Mouse (Mus musculus) limb, embryonic 15.5 days (tissue): ENCODE measurements around the gene Gm10260. TPM values are rescaled to one million over a fixed set of nuclear protein-coding genes. Genes with fewer than 3 reads are reported as not detected.

ENCODE experiments used
- ATAC-seq: fragments of 200-750 bp; cut with Nextera tagmentation; 2 replicates; pipeline ENCODE4 v1.8.0; 2017; ENCODE audit warnings: low read depth, moderate TSS enrichment; ENCODE audit not compliant: insufficient number of reproducible peaks, low FRiP score, low TSS enrichment
- H3K27ac ChIP-seq: fragments of 300-500 bp; sonication (generic); 2 replicates; pipeline ENCODE4 v1.5.1; 2015; ENCODE audit warnings: moderate library complexity, mild to moderate bottlenecking, inconsistent platforms
- H3K27me3 ChIP-seq: fragments of 300-500 bp; sonication (generic); 2 replicates; pipeline ENCODE4 v1.6.1; 2015; ENCODE audit warnings: inconsistent platforms
- H3K36me3 ChIP-seq: fragments of 300-500 bp; sonication (generic); 2 replicates; pipeline ENCODE4 v1.6.1; 2015; ENCODE audit warnings: inconsistent platforms
- H3K4me1 ChIP-seq: fragments of 300-500 bp; sonication (generic); 2 replicates; pipeline ENCODE4 v1.6.1; 2015; ENCODE audit warnings: inconsistent platforms
- H3K4me2 ChIP-seq: fragments of 300-500 bp; sonication (generic); 2 replicates; pipeline ENCODE4 v1.6.1; 2015; ENCODE audit warnings: mild to moderate bottlenecking, inconsistent platforms
- H3K4me3 ChIP-seq: fragments of 300-500 bp; sonication (generic); 2 replicates; pipeline ENCODE4 v1.5.1; 2015; ENCODE audit warnings: mild to moderate bottlenecking, inconsistent platforms
- H3K9ac ChIP-seq: fragments of 300-500 bp; sonication (generic); 2 replicates; pipeline ENCODE4 v1.6.1; 2015; ENCODE audit warnings: inconsistent platforms
- H3K9me3 ChIP-seq: fragments of 300-500 bp; sonication (generic); 2 replicates; pipeline ENCODE4 v1.6.1; 2016; ENCODE audit warnings: inconsistent platforms
- WGBS: fragments of 180-500 bp; shearing (Covaris S2); methylation state at CpG from one replicate; pipeline ENCODE4 v1.1.7; 2015; 5-methylcytosine and 5-hydroxymethylcytosine counted together
- polyA plus RNA-seq: library from polyadenylated mRNA; unstranded; fragments of >200 nt; fragmentation: Nextera tagmentation; extraction: Ambion mirVana; gene quantifications from 2 replicates; pipeline ENCODE4 v1.2.1, GENCODE M21; 2015

Gene Gm10260
- polyA plus RNA-seq, 1 experiment from 2014 or later, result 4.1 TPM

DNA sequence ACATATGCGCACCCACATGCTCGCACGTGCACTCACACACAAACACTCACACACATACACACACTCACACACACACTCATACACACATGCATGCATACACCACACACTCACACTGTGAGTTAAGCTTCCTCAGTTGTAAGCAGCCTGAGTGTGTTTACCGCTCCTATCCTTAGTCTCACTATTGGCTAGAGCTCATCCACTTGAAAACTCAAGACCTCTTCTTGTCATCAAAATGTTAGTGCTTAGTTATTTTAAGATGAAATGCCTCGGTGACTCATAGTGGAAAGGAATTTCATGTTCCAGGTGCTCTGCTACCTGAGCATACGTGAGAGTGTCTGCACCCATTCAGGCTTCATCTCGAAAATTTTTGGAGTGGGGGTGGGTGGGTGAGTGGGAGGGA lies 21.2 kb upstream of the Gm10260 start:
- ATAC-seq, result no peak
- no peaks in the 10 kb centered on the region for H3K27me3 ChIP-seq
- WGBS, result 76% methylated on average over 7 of the region's 7 CpGs
- H3K36me3 ChIP-seq, result no peaks in the 10 kb centered on the region
- peaks cover 54% of the 10 kb centered on the region for H3K4me1 ChIP-seq
- no peak overlapping the region for H3K27ac ChIP-seq
- H3K9me3 ChIP-seq, result no peaks in the 10 kb centered on the region
- no peak overlapping the region for H3K9ac ChIP-seq
- H3K4me2 ChIP-seq, result no peak overlapping the region
- no peak overlapping the region for H3K4me3 ChIP-seq

DNA sequence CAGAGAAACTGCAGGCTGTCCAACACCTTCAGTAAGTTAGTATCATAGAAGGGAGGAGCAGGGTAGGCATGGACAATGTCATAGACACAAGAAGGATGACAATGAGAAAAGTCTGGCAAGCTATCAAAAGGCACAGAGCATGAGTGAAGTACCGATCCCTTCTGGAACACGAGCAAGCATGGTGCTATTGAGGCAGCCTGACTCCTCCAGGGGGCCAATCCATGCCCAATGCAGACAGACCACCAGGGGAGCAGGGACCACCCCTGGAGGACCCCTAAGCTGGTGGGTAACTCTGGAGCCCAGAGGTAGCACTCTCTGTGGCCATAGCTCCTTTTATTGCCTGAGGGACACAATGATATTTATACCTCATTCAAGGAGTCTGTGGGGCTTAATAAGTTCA lies 20.1 kb upstream of the Gm10260 start:
- H3K27me3 ChIP-seq, result no peaks in the 10 kb centered on the region
- no peak overlapping the region for H3K4me3 ChIP-seq
- peak; percentile 61 for ATAC-seq
- no peak overlapping the region for H3K9ac ChIP-seq
- H3K9me3 ChIP-seq, result no peaks in the 10 kb centered on the region
- no peak overlapping the region for H3K4me2 ChIP-seq
- 22% methylated on average over 2 of the region's 2 CpGs for WGBS
- H3K36me3 ChIP-seq, result no peaks in the 10 kb centered on the region
- H3K4me1 ChIP-seq, result peaks cover 50% of the 10 kb centered on the region
- H3K27ac ChIP-seq, result no peak overlapping the region

GRCm38 (mm10) chr13:97779657-97780445 lies 19.4 kb upstream of the Gm10260 start:
- 49% methylated on average over 8 of the region's 8 CpGs for WGBS

GRCm38 (mm10) chr13:97778698-97779194 lies 18.3 kb upstream of the Gm10260 start:
- no peak overlapping the region for H3K27ac ChIP-seq
- H3K36me3 ChIP-seq, result no peaks in the 10 kb centered on the region
- no peak for ATAC-seq
- H3K27me3 ChIP-seq, result no peaks in the 10 kb centered on the region
- no peak overlapping the region for H3K4me2 ChIP-seq
- H3K4me3 ChIP-seq, result no peak overlapping the region
- H3K9ac ChIP-seq, result no peak overlapping the region
- H3K9me3 ChIP-seq, result no peaks in the 10 kb centered on the region
- H3K4me1 ChIP-seq, result peaks cover 37% of the 10 kb centered on the region
- WGBS, result 83% methylated on average over 5 of the region's 5 CpGs

More at GRCm38 (mm10) chr13:97779657-97780445, 19.4 kb upstream of the Gm10260 start:
- Histone ChIP-seq H3K27ac (no peak overlapping the region), H3K4me1 (peaks cover 46% of the 10 kb centered on the region), H3K27me3 (no peaks in the 10 kb centered on the region), H3K4me2 (no peak overlapping the region), H3K36me3 (no peaks in the 10 kb centered on the region), H3K9ac (no peak overlapping the region), H3K4me3 (no peak overlapping the region), H3K9me3 (no peaks in the 10 kb centered on the region)
- ATAC-seq, result no peak

DNA sequence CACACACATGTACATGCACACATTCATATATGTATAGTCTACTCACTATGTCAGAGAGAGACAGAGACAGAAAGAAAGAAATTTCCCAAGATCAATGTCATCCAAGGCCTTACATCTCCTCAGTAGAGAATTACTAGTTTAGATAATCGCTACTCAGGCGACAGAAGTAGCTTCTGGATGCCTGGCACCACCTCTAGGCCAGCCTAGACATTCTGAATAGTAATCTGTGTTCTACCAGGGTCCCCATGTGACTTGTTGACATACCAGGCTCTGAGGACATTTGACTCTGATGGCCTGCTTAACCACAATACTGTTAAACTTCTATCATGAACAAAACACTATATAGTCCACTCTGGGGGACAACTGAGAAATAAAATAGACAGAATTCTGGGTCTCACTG lies 17.2 kb upstream of the Gm10260 start:
- Histone ChIP-seq H3K9me3 (no peaks in the 10 kb centered on the region), H3K4me1 (peaks cover 35% of the 10 kb centered on the region), H3K4me2 (no peak overlapping the region), H3K4me3 (no peak overlapping the region), H3K9ac (no peak overlapping the region), H3K27ac (no peak overlapping the region), H3K27me3 (no peaks in the 10 kb centered on the region), H3K36me3 (no peaks in the 10 kb centered on the region)
- ATAC-seq, result no peak
- WGBS, result 84% methylated on average over 2 of the region's 2 CpGs

DNA sequence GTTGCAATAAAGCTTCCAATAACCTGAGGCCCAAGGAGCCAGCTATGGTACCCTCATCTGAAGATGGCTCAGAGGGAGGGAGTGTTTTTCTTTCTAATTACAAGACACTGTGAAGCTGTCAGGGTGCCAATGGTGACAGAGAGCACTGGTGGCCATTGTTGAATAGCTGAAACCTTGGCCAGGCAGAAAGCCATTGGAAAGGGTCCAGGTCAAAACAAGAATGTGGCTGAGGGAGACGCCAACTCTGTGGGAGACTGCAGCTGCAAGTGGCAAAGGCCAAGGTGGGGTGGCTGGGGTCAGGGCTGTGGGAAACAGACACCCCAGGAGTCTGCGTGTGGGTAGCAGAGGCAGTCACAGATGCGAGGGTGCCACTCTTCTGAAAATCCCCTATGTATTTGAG lies 16.3 kb upstream of the Gm10260 start:
- Histone ChIP-seq H3K27me3 (no peaks in the 10 kb centered on the region), H3K9me3 (no peaks in the 10 kb centered on the region), H3K9ac (no peak overlapping the region), H3K27ac (no peak overlapping the region), H3K36me3 (no peaks in the 10 kb centered on the region), H3K4me2 (no peak overlapping the region), H3K4me3 (no peak overlapping the region), H3K4me1 (peaks cover 35% of the 10 kb centered on the region)
- ATAC-seq, result no peak
- 48% methylated on average over 3 of the region's 3 CpGs for WGBS

DNA sequence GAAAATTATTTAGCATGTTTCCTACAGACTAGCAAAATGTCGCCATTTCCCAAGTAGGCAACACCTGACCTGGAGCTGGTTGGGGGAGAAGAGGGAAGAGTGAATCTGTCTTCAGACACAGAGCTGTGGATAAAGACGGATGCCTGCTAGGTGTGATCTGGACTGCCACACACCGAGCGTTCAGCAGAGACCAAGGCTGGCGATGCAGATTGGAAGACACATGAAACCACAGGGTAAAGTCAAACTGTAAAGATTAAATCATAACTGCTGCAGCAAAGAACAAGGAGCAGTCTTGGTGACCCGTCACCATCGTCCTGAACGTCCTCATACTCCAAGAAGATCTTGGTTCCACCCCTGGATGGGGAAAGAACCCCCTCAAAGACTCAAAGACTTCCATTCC lies 15.5 kb upstream of the Gm10260 start:
- H3K4me1 ChIP-seq, result peaks cover 28% of the 10 kb centered on the region
- no peaks in the 10 kb centered on the region for H3K36me3 ChIP-seq
- H3K27ac ChIP-seq, result no peak overlapping the region
- H3K4me3 ChIP-seq, result no peak overlapping the region
- H3K9me3 ChIP-seq, result no peaks in the 10 kb centered on the region
- no peak overlapping the region for H3K9ac ChIP-seq
- no peak overlapping the region for H3K4me2 ChIP-seq
- ATAC-seq, result no peak
- H3K27me3 ChIP-seq, result no peaks in the 10 kb centered on the region
- 91% methylated on average over 8 of the region's 8 CpGs for WGBS

- Histone ChIP-seq H3K27ac (no peak overlapping the region), H3K27me3 (no peaks in the 10 kb centered on the region), H3K4me3 (no peak overlapping the region), H3K9ac (no peak overlapping the region), H3K4me1 (peaks cover 20% of the 10 kb centered on the region), H3K36me3 (no peaks in the 10 kb centered on the region), H3K4me2 (no peak overlapping the region), H3K9me3 (no peaks in the 10 kb centered on the region)
- 64% methylated on average over 10 of the region's 10 CpGs for WGBS
- ATAC-seq, result 0 out of 2 replicates have a peak, but pooled peaks have one; percentile 55
These were observed 14.5 kb upstream of the Gm10260 start for GRCm38 (mm10) chr13:97774740-97775425.

GRCm38 (mm10) chr13:97769205-97769604 lies 8.8 kb upstream of the Gm10260 start:
- 88% methylated on average over 3 of the region's 3 CpGs for WGBS
- no peaks in the 10 kb centered on the region for H3K36me3 ChIP-seq
- no peak for ATAC-seq
- H3K4me2 ChIP-seq, result no peak overlapping the region
- H3K27me3 ChIP-seq, result no peaks in the 10 kb centered on the region
- no peaks in the 10 kb centered on the region for H3K4me1 ChIP-seq
- H3K9ac ChIP-seq, result no peak overlapping the region
- H3K9me3 ChIP-seq, result no peaks in the 10 kb centered on the region
- no peak overlapping the region for H3K27ac ChIP-seq
- H3K4me3 ChIP-seq, result no peak overlapping the region

- no peaks in the 10 kb centered on the region for H3K4me1 ChIP-seq
- no peaks in the 10 kb centered on the region for H3K9me3 ChIP-seq
- no peaks in the 10 kb centered on the region for H3K27me3 ChIP-seq
- no peaks in the 10 kb centered on the region for H3K36me3 ChIP-seq
- ATAC-seq, result no peak
- H3K27ac ChIP-seq, result no peak overlapping the region
- H3K4me3 ChIP-seq, result no peak overlapping the region
- WGBS, result 72% methylated on average over 3 of the region's 3 CpGs
- H3K9ac ChIP-seq, result no peak overlapping the region
- H3K4me2 ChIP-seq, result no peak overlapping the region
These were observed 8.4 kb upstream of the Gm10260 start for GRCm38 (mm10) chr13:97768803-97769202.

- H3K4me2 ChIP-seq, result no peak overlapping the region
- ATAC-seq, result no peak
- no peak overlapping the region for H3K27ac ChIP-seq
- no peaks in the 10 kb centered on the region for H3K36me3 ChIP-seq
- peaks cover 4% of the 10 kb centered on the region for H3K4me1 ChIP-seq
- no peak overlapping the region for H3K4me3 ChIP-seq
- WGBS, result 56% methylated on average over 7 of the region's 7 CpGs
- H3K9me3 ChIP-seq, result no peaks in the 10 kb centered on the region
- H3K27me3 ChIP-seq, result no peaks in the 10 kb centered on the region
- H3K9ac ChIP-seq, result no peak overlapping the region
These were observed 7.7 kb upstream of the Gm10260 start for GRCm38 (mm10) chr13:97768046-97768682.

- H3K9ac ChIP-seq, result no peak overlapping the region
- no peak for ATAC-seq
- no peak overlapping the region for H3K4me3 ChIP-seq
- no peak overlapping the region for H3K4me2 ChIP-seq
- H3K36me3 ChIP-seq, result no peaks in the 10 kb centered on the region
- H3K27me3 ChIP-seq, result no peaks in the 10 kb centered on the region
- no peak overlapping the region for H3K27ac ChIP-seq
- 75% methylated on average over 3 of the region's 3 CpGs for WGBS
- no peaks in the 10 kb centered on the region for H3K9me3 ChIP-seq
- H3K4me1 ChIP-seq, result peaks cover 4% of the 10 kb centered on the region
These were observed 6.2 kb upstream of the Gm10260 start for GRCm38 (mm10) chr13:97766600-97766999.
